Mouse (Mus musculus): ENCODE data around the gene Dnajc11. TPM values are rescaled to one million over a fixed set of nuclear protein-coding genes. Genes with fewer than 3 reads are reported as not detected.
A peak's percentile ranks its signal among the peaks of the same experiment; 100 is the strongest.

The Dnajc11 gene
- 47.5 and 53.1 TPM in 2 replicates for polyA plus RNA-seq (2014; fragmentation: Nextera tagmentation; extraction: Ambion mirVana)

DNA sequence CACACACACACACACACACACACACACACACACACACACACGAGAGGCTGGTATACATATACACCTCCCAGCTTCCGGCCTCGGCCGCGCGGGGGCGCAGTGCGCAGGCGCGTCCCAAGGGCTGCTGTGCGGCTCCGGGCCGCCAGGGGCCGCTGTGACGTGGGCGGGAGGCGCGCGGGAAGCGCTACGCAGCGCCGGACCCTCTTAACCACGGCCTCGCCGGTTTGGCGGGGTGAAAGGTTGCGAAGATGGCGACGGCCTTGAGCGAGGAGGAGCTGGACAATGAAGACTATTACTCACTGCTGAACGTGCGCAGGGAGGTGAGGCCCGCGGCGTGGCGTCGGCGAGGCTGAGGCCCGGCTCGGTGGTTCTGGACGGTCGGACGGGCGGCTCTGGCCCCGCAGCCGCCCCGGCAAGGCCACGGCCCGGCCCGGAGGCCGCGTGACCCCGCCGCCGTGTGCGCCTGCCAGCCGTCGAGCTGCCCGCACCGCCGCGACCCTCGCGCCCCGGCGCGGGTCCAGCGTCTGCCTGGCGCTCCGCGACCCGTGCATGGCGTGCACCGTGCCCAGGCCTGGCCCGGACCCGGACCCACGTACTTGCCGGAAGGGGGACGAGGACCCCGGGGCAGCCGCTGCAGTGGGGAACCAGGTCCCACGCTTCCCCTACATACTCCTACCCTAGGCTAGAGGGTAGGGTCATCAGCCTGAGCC is at the start of gene Dnajc11:
Gene Dnajc11 (plus strand): TSS at position 187 of the 710 bp plus-strand sequence.
- 0% methylated on average over 30 of the region's 83 CpGs for WGBS
- Histone ChIP-seq H3K36me3 (ENCODE audit: control insufficient read depth, insufficient read depth, low read length) (no peaks in the 10 kb centered on the region), H3K4me1 (ENCODE audit: control insufficient read depth, insufficient read depth, low read length) (peaks cover 11% of the 10 kb centered on the region), H3K9ac (ENCODE audit: low read depth, low read length) (peak within 1 kb of the TSS; percentile 94), H3K27ac (replicated peaks; ENCODE audit: low read depth, low read length) (0 out of 2 replicates have a peak within 1 kb of the TSS, but pooled peaks have one; percentile 48), H3K9me3 (ENCODE audit: control insufficient read depth, low read length) (no peaks in the 10 kb centered on the region), H3K27me3 (replicated peaks; ENCODE audit: control insufficient read depth, insufficient read depth, low read length) (no peaks in the 10 kb centered on the region), H3K4me3 (ENCODE audit: low read depth, low read length) (peak within 1 kb of the TSS; percentile 100), H3K4me2 (ENCODE audit: low read depth, low read length) (peak within 1 kb of the TSS; percentile 96)
- ATAC-seq (ENCODE audit: low read depth) = peak; percentile 92
- DNase-seq (ENCODE audit: low spot score) = peak; percentile 93

DNA sequence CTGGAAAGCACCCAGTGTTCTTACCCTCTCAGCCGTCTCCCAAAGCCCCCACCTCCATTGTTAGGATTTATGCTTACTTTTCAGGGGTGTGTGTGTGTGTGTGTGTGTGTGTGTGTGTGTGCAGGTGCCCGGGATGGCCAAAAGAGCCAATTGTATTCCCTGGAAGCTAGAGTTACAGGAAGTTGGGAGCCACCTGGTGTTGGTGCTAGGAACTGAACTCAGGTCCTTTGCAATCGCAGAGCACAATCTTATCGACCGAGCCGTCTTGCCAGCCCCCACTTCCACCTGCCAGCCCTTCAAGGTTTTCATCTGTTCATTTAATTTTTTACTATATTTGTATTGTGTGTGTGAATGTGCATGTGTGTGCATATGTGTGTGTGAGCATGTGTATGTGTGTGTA is 40.2 kb upstream of the Dnajc11 start:
- no peak overlapping the region for H3K9ac ChIP-seq (ENCODE audit: low read depth, low read length)
- no peak for ATAC-seq (ENCODE audit: low read depth)
- DNase-seq (ENCODE audit: low spot score) = no peak
- no peaks in the 10 kb centered on the region for H3K4me1 ChIP-seq (ENCODE audit: control insufficient read depth, insufficient read depth, low read length)
- WGBS = 74% methylated on average over 6 of the region's 6 CpGs
- no peak overlapping the region for H3K27ac ChIP-seq (replicated peaks; ENCODE audit: low read depth, low read length)
- H3K9me3 ChIP-seq (ENCODE audit: control insufficient read depth, low read length) = peaks cover 4% of the 10 kb centered on the region; the same call in 1 of the 2 replicates
- H3K36me3 ChIP-seq (ENCODE audit: control insufficient read depth, insufficient read depth, low read length) = no peaks in the 10 kb centered on the region
- no peak overlapping the region for H3K4me2 ChIP-seq (ENCODE audit: low read depth, low read length)
- H3K27me3 ChIP-seq (replicated peaks; ENCODE audit: control insufficient read depth, insufficient read depth, low read length) = no peaks in the 10 kb centered on the region
- H3K4me3 ChIP-seq (ENCODE audit: low read depth, low read length) = no peak overlapping the region

- Histone ChIP-seq H3K4me2 (ENCODE audit: low read depth, low read length) (no peak overlapping the region), H3K27ac (replicated peaks; ENCODE audit: low read depth, low read length) (no peak overlapping the region), H3K4me3 (ENCODE audit: low read depth, low read length) (no peak overlapping the region), H3K9me3 (ENCODE audit: control insufficient read depth, low read length) (peaks cover 4% of the 10 kb centered on the region; the same call in 1 of the 2 replicates), H3K27me3 (replicated peaks; ENCODE audit: control insufficient read depth, insufficient read depth, low read length) (no peaks in the 10 kb centered on the region), H3K36me3 (ENCODE audit: control insufficient read depth, insufficient read depth, low read length) (no peaks in the 10 kb centered on the region), H3K9ac (ENCODE audit: low read depth, low read length) (no peak overlapping the region), H3K4me1 (ENCODE audit: control insufficient read depth, insufficient read depth, low read length) (no peaks in the 10 kb centered on the region)
- no peak for ATAC-seq (ENCODE audit: low read depth)
- 92% methylated on average over 12 of the region's 12 CpGs for WGBS
- peak; percentile 30 for DNase-seq (ENCODE audit: low spot score)
Observed at GRCm38 (mm10) chr4:151894926-151895325, 38.6 kb upstream of the Dnajc11 start.

- peaks cover 4% of the 10 kb centered on the region; the same call in 1 of the 2 replicates for H3K9me3 ChIP-seq (ENCODE audit: control insufficient read depth, low read length)
- H3K4me3 ChIP-seq (ENCODE audit: low read depth, low read length) = no peak overlapping the region
- no peaks in the 10 kb centered on the region for H3K27me3 ChIP-seq (replicated peaks; ENCODE audit: control insufficient read depth, insufficient read depth, low read length)
- ATAC-seq (ENCODE audit: low read depth) (no peak), DNase-seq (ENCODE audit: low spot score) (no peak)
- H3K36me3 ChIP-seq (ENCODE audit: control insufficient read depth, insufficient read depth, low read length) = no peaks in the 10 kb centered on the region
- no peaks in the 10 kb centered on the region for H3K4me1 ChIP-seq (ENCODE audit: control insufficient read depth, insufficient read depth, low read length)
- no peak overlapping the region for H3K27ac ChIP-seq (replicated peaks; ENCODE audit: low read depth, low read length)
- H3K4me2 ChIP-seq (ENCODE audit: low read depth, low read length) = no peak overlapping the region
- H3K9ac ChIP-seq (ENCODE audit: low read depth, low read length) = no peak overlapping the region
- 86% methylated on average over 7 of the region's 7 CpGs for WGBS
Observed at GRCm38 (mm10) chr4:151895624-151896023, 37.9 kb upstream of the Dnajc11 start.

- Histone ChIP-seq H3K9ac (ENCODE audit: low read depth, low read length) (no peak overlapping the region), H3K27me3 (replicated peaks; ENCODE audit: control insufficient read depth, insufficient read depth, low read length) (no peaks in the 10 kb centered on the region), H3K4me3 (ENCODE audit: low read depth, low read length) (no peak overlapping the region), H3K9me3 (ENCODE audit: control insufficient read depth, low read length) (peaks cover 4% of the 10 kb centered on the region; the same call in 1 of the 2 replicates), H3K4me1 (ENCODE audit: control insufficient read depth, insufficient read depth, low read length) (no peaks in the 10 kb centered on the region), H3K4me2 (ENCODE audit: low read depth, low read length) (no peak overlapping the region), H3K36me3 (ENCODE audit: control insufficient read depth, insufficient read depth, low read length) (no peaks in the 10 kb centered on the region), H3K27ac (replicated peaks; ENCODE audit: low read depth, low read length) (no peak overlapping the region)
- DNase-seq (ENCODE audit: low spot score) (no peak), ATAC-seq (ENCODE audit: low read depth) (no peak)
- WGBS = 56% methylated on average over 9 of the region's 9 CpGs
Observed at GRCm38 (mm10) chr4:151897069-151897617, 36.3 kb upstream of the Dnajc11 start.

DNA sequence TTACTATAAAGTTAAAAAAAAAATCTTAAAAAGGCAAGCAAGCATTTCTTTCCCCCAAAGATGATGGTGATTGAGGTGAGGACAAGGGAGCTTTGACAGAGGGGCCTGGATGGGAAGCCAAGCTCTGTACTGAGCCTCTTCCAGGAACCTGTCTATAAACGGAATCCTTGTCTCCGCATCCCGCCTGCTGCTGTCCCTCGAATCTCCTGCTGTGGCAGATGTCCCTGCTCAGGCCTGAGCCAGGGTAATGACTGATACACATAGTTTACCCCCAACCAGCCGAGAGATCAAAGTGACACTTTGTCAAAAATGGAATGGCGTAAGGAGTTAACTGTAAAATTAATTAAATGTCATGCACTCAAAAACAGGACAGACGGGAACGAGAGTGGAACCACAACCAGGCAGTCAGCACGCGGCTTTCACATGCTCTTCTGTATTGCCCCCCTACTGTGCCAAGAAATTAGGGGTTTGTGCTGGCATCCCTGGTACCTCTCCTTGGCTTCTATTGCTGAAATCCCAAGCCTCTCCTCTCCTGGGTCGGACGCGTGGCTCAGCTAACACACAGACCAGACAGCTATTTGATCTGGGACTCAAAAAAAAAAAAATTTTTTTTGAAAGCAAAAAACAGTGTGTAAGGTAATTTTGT is 34.8 kb upstream of the Dnajc11 start:
- Histone ChIP-seq H3K36me3 (ENCODE audit: control insufficient read depth, insufficient read depth, low read length) (no peaks in the 10 kb centered on the region), H3K4me2 (ENCODE audit: low read depth, low read length) (no peak overlapping the region), H3K9me3 (ENCODE audit: control insufficient read depth, low read length) (peaks cover 4% of the 10 kb centered on the region; the same call in 1 of the 2 replicates), H3K4me1 (ENCODE audit: control insufficient read depth, insufficient read depth, low read length) (no peaks in the 10 kb centered on the region), H3K27ac (replicated peaks; ENCODE audit: low read depth, low read length) (no peak overlapping the region), H3K27me3 (replicated peaks; ENCODE audit: control insufficient read depth, insufficient read depth, low read length) (no peaks in the 10 kb centered on the region), H3K4me3 (ENCODE audit: low read depth, low read length) (no peak overlapping the region), H3K9ac (ENCODE audit: low read depth, low read length) (no peak overlapping the region)
- ATAC-seq (ENCODE audit: low read depth) (no peak), DNase-seq (ENCODE audit: low spot score) (no peak)
- WGBS = 34% methylated on average over 13 of the region's 13 CpGs

GRCm38 (mm10) chr4:151899707-151900384 is 33.6 kb upstream of the Dnajc11 start:
- ATAC-seq (ENCODE audit: low read depth) (no peak), DNase-seq (ENCODE audit: low spot score) (no peak)
- Histone ChIP-seq H3K27ac (replicated peaks; ENCODE audit: low read depth, low read length) (no peak overlapping the region), H3K36me3 (ENCODE audit: control insufficient read depth, insufficient read depth, low read length) (no peaks in the 10 kb centered on the region), H3K9ac (ENCODE audit: low read depth, low read length) (no peak overlapping the region), H3K27me3 (replicated peaks; ENCODE audit: control insufficient read depth, insufficient read depth, low read length) (no peaks in the 10 kb centered on the region), H3K4me1 (ENCODE audit: control insufficient read depth, insufficient read depth, low read length) (no peaks in the 10 kb centered on the region), H3K4me2 (ENCODE audit: low read depth, low read length) (no peak overlapping the region), H3K4me3 (ENCODE audit: low read depth, low read length) (no peak overlapping the region), H3K9me3 (ENCODE audit: control insufficient read depth, low read length) (peaks cover 4% of the 10 kb centered on the region; the same call in 1 of the 2 replicates)
- 74% methylated on average over 11 of the region's 11 CpGs for WGBS

DNA sequence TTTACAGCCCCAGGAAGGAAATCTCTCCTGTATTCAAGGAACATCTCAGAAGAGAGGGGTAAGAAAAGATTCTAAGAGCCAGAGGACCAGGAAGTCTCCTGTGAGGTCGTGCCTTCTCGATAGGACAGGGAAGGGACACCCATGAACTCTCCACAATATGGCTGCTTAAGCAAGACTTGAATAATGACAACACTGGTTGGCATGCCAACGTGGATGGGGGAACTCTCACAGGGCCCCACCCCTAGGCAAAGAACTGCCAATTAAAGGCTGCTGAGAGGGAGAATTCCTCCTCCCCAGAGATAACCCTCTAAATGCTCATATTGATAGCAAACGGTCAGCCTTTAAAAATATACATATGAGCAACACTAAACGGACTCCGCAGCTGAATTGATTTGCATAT is 32.8 kb upstream of the Dnajc11 start:
- no peaks in the 10 kb centered on the region for H3K9me3 ChIP-seq (ENCODE audit: control insufficient read depth, low read length)
- no peak overlapping the region for H3K27ac ChIP-seq (replicated peaks; ENCODE audit: low read depth, low read length)
- 78% methylated on average over 6 of the region's 6 CpGs for WGBS
- H3K4me3 ChIP-seq (ENCODE audit: low read depth, low read length) = no peak overlapping the region
- no peaks in the 10 kb centered on the region for H3K4me1 ChIP-seq (ENCODE audit: control insufficient read depth, insufficient read depth, low read length)
- no peak for DNase-seq (ENCODE audit: low spot score)
- H3K27me3 ChIP-seq (replicated peaks; ENCODE audit: control insufficient read depth, insufficient read depth, low read length) = no peaks in the 10 kb centered on the region
- H3K9ac ChIP-seq (ENCODE audit: low read depth, low read length) = no peak overlapping the region
- H3K36me3 ChIP-seq (ENCODE audit: control insufficient read depth, insufficient read depth, low read length) = no peaks in the 10 kb centered on the region
- no peak for ATAC-seq (ENCODE audit: low read depth)
- no peak overlapping the region for H3K4me2 ChIP-seq (ENCODE audit: low read depth, low read length)

Measured in embryonic facial prominence, embryonic 14.5 days (tissue).